Mouse (Mus musculus) CH12.LX (cell line): ENCODE measurements around the gene Afp. TPM values are rescaled to one million over a fixed set of nuclear protein-coding genes. Genes with fewer than 3 reads are reported as not detected.

Source experiments
- DNase-seq: peaks from one replicate; pipeline ENCODE4 v3.0.0-alpha.2; 2013; ENCODE audit errors: extremely low read depth
- H3K27ac ChIP-seq: 2 replicates; pipeline ENCODE4 v1.5.1; 2012; ENCODE audit warnings: low read depth, mild to moderate bottlenecking, control low read depth, moderate library complexity; ENCODE audit not compliant: insufficient read depth
- H3K27me3 ChIP-seq: replicated peaks from 2 replicates; pipeline ENCODE3; 2012; ENCODE audit warnings: inconsistent platforms
- H3K36me3 ChIP-seq, 2 experiments: replicated peaks in 1 of 2; 2 replicates each; pipeline versions ENCODE3 to v1.6.1; 2012; ENCODE audit warnings: inconsistent platforms in 1 of 2, low read length in 1 of 2, mild to moderate bottlenecking in 1 of 2, mixed read lengths in 1 of 2, moderate library complexity in 1 of 2; ENCODE audit not compliant: control insufficient read depth in 1 of 2, insufficient read depth in 1 of 2
- H3K4me1 ChIP-seq, 2 experiments: 2 replicates each; pipeline ENCODE4 v1.6.1; 2012; ENCODE audit warnings: inconsistent platforms in 1 of 2, moderate library complexity in 1 of 2; ENCODE audit not compliant: insufficient read depth in 2 of 2, control insufficient read depth in 1 of 2
- H3K4me2 ChIP-seq: 2 replicates; pipeline ENCODE4 v1.6.1; 2012; ENCODE audit warnings: low read depth, mild to moderate bottlenecking, control low read depth; ENCODE audit not compliant: poor library complexity, insufficient read depth, severe bottlenecking
- H3K4me3 ChIP-seq, 3 experiments: fragments of 150-350 bp in 1 of 3; sonication (generic) in 1 of 3; replicated peaks in 1 of 3; 2 replicates each; pipeline versions ENCODE3 to v1.5.1; 2011 to 2012; ENCODE audit warnings: low read depth in 2 of 3, low read length in 2 of 3, mild to moderate bottlenecking in 2 of 3, moderate library complexity in 2 of 3, control low read depth in 1 of 3, improper control_type of control experiment in 1 of 3, inconsistent platforms in 1 of 3, mixed read lengths in 1 of 3; ENCODE audit not compliant: poor library complexity in 1 of 3
- H3K79me2 ChIP-seq: replicated peaks from 2 replicates; pipeline ENCODE4 v1.6.1; 2012; ENCODE audit warnings: mild to moderate bottlenecking, moderate library complexity; ENCODE audit not compliant: control insufficient read depth, poor library complexity, insufficient read depth, severe bottlenecking; ENCODE audit errors: extremely low read depth
- H3K9ac ChIP-seq: 2 replicates; pipeline ENCODE4 v1.6.1; 2012; ENCODE audit warnings: low read depth, mild to moderate bottlenecking, control low read depth, moderate library complexity; ENCODE audit not compliant: insufficient read depth
- H3K9me3 ChIP-seq: replicated peaks from 2 replicates; pipeline ENCODE3; 2012; ENCODE audit warnings: low read length, inconsistent platforms, mixed read lengths
- BHLHE40 ChIP-seq: IDR thresholded peaks from 2 replicates; pipeline ENCODE4 v1.6.1; 2011; ENCODE audit warnings: mild to moderate bottlenecking, low read depth, low read length, improper control_type of control experiment
- CHD1 ChIP-seq: IDR thresholded peaks from 2 replicates; pipeline ENCODE4 v1.6.1; 2012; ENCODE audit warnings: low read depth, low read length, improper control_type of control experiment, inconsistent platforms
- CHD2 ChIP-seq: IDR thresholded peaks from 2 replicates; pipeline ENCODE4 v1.6.1; 2011; ENCODE audit warnings: low read length, improper control_type of control experiment
- E2F4 ChIP-seq: IDR thresholded peaks from 2 replicates; pipeline ENCODE4 v1.6.1; 2011; ENCODE audit warnings: low read depth, low read length, improper control_type of control experiment; ENCODE audit not compliant: insufficient replicate concordance
- ELF1 ChIP-seq: IDR thresholded peaks from 2 replicates; pipeline ENCODE4 v1.6.1; 2014; ENCODE audit warnings: low read depth, mild to moderate bottlenecking, inconsistent platforms, low read length, improper control_type of control experiment
- ETS1 ChIP-seq: conservative IDR thresholded peaks from 2 replicates; pipeline ENCODE4 v1.6.1; 2012; ENCODE audit warnings: low read depth, mild to moderate bottlenecking, inconsistent platforms, low read length, improper control_type of control experiment, moderate library complexity
- GABPA ChIP-seq: IDR thresholded peaks from 2 replicates; pipeline ENCODE4 v1.6.1; 2012; ENCODE audit warnings: low read depth, low read length, improper control_type of control experiment, inconsistent platforms; ENCODE audit not compliant: insufficient replicate concordance
- JUN ChIP-seq: IDR thresholded peaks from 2 replicates; pipeline ENCODE4 v1.6.1; 2011; ENCODE audit warnings: low read depth, mild to moderate bottlenecking, low read length, improper control_type of control experiment, moderate library complexity; ENCODE audit not compliant: insufficient read depth
- JUND ChIP-seq: conservative IDR thresholded peaks from 2 replicates; pipeline ENCODE4 v1.6.1; 2011; ENCODE audit warnings: low read depth, low read length, improper control_type of control experiment
- MAFK ChIP-seq: IDR thresholded peaks from 2 replicates; pipeline ENCODE4 v1.6.1; 2011; ENCODE audit warnings: low read length, improper control_type of control experiment; ENCODE audit not compliant: insufficient replicate concordance
- MEF2A ChIP-seq: IDR thresholded peaks from 2 replicates; pipeline ENCODE4 v1.6.1; 2014; ENCODE audit warnings: low read depth, mild to moderate bottlenecking, inconsistent platforms, low read length, improper control_type of control experiment, borderline replicate concordance
- MXI1 ChIP-seq: IDR thresholded peaks from 2 replicates; pipeline ENCODE4 v1.6.1; 2011; ENCODE audit warnings: mild to moderate bottlenecking, low read depth, low read length, improper control_type of control experiment
- MYC ChIP-seq: IDR thresholded peaks from 2 replicates; pipeline ENCODE4 v1.6.1; 2011; ENCODE audit warnings: low read depth, mild to moderate bottlenecking, improper control_type of control experiment, low read length
- NRF1 ChIP-seq: IDR thresholded peaks from 2 replicates; pipeline ENCODE4 v1.6.1; 2014; ENCODE audit warnings: low read depth, mild to moderate bottlenecking, inconsistent platforms, low read length, improper control_type of control experiment, moderate library complexity
- PAX5 ChIP-seq: IDR thresholded peaks from 2 replicates; pipeline ENCODE4 v1.6.1; 2012; ENCODE audit warnings: low read length, inconsistent platforms, mixed read lengths
- POLR2A ChIP-seq: IDR thresholded peaks from 2 replicates; pipeline ENCODE4 v1.6.1; 2011; ENCODE audit warnings: low read depth, mild to moderate bottlenecking, improper control_type of control experiment, low read length
- SMC3 ChIP-seq: IDR thresholded peaks from 2 replicates; pipeline ENCODE4 v1.6.1; 2011; ENCODE audit warnings: low read depth, low read length, improper control_type of control experiment
- TBP ChIP-seq: conservative IDR thresholded peaks from 2 replicates; pipeline ENCODE4 v1.6.1; 2011; ENCODE audit warnings: low read depth, low read length, improper control_type of control experiment
- TCF12 ChIP-seq: IDR thresholded peaks from 2 replicates; pipeline ENCODE4 v1.6.1; 2014; ENCODE audit warnings: low read depth, mild to moderate bottlenecking, inconsistent platforms, low read length, improper control_type of control experiment
- USF2 ChIP-seq: conservative IDR thresholded peaks from 2 replicates; pipeline ENCODE4 v1.6.1; 2011; ENCODE audit warnings: low read depth, low read length, improper control_type of control experiment
- ZMIZ1 ChIP-seq: IDR thresholded peaks from 2 replicates; pipeline ENCODE4 v1.6.1; 2012; ENCODE audit warnings: low read depth, mild to moderate bottlenecking, inconsistent platforms, low read length, improper control_type of control experiment
- dilution Hi-C: fragments of 300-500 bp; cut with MboI; formaldehyde crosslinking; loops from 2 replicates; pipeline ENCODE4 v1.14.3; 2020; ENCODE audit warnings: low sequenced_read_pairs; ENCODE audit not compliant: extremely low pct_unique_long_range_greater_than_20kb, extremely low pct_ligation_motif_present
- in situ Hi-C: fragments of 300-500 bp; cut with MboI; formaldehyde crosslinking; loops from 3 replicates; pipeline ENCODE4 v1.14.3; 2019; ENCODE audit warnings: low sequenced_read_pairs, low pct_ligation_motif_present, low pct_unique_long_range_greater_than_20kb, mixed read lengths
- polyA plus RNA-seq: library from polyadenylated mRNA; unstranded; fragments of >175 nt; gene quantifications from 2 replicates; pipeline ENCODE4 v1.2.1, GENCODE M21; 2012; ENCODE audit warnings: low read depth; ENCODE audit not compliant: insufficient read length
- total RNA-seq, 2 experiments: library from RNA; depleted of rRNA; stranded (reverse); fragments of 300-350 nt in 1 of 2; fragments of >200 nt in 1 of 2; gene quantifications; 2 replicates each; pipeline ENCODE4 v1.2.3; 2012 to 2014

Gene Afp
- total and polyA plus RNA-seq, 3 experiments, result 12.5 to 19.8 (median 15.9) TPM

- dilution Hi-C loops, result no loop called here
Observed at GRCm38 (mm10) chr5:90458727-90459126, 31.8 kb upstream of the Afp start.

GRCm38 (mm10) chr5:90460619-90461018, 29.9 kb upstream of the Afp start, which contains the start of gene Alb:
Gene Alb (plus strand): TSS chr5:90460897.
- H3K4me2 ChIP-seq, result no peak within 1 kb of the TSS
- H3K27me3 ChIP-seq, result no peaks in the 10 kb centered on the region

More at GRCm38 (mm10) chr5:90458727-90459126, 31.8 kb upstream of the Afp start:
- TF ChIP-seq SMC3 (no peak), TBP (no peak), JUN (no peak), NRF1 (no peak), CHD1 (no peak), ELF1 (no peak), ZMIZ1 (no peak), MYC (no peak), MAFK (no peak), MEF2A (no peak), CHD2 (no peak), ETS1 (no peak), E2F4 (no peak), PAX5 (no peak), GABPA (no peak), BHLHE40 (no peak), MXI1 (no peak), POLR2A (no peak), USF2 (no peak), TCF12 (no peak)
- in situ Hi-C loops, result no loop called here
- DNase-seq, result no peak
- H3K4me1 ChIP-seq, result no peaks in the 10 kb centered on the region
- no peaks in the 10 kb centered on the region for H3K9me3 ChIP-seq
- H3K4me2 ChIP-seq, result no peak overlapping the region
- no peaks in the 10 kb centered on the region for H3K27me3 ChIP-seq
- H3K79me2 ChIP-seq, result no peaks in the 10 kb centered on the region
- no peak overlapping the region for H3K27ac ChIP-seq
- H3K9ac ChIP-seq, result no peak overlapping the region
- H3K4me3 ChIP-seq, result no peak overlapping the region
- no peaks in the 10 kb centered on the region for H3K36me3 ChIP-seq

More at GRCm38 (mm10) chr5:90460619-90461018, 29.9 kb upstream of the Afp start, which contains the start of gene Alb:
- no peaks in the 10 kb centered on the region for H3K79me2 ChIP-seq
- H3K9ac ChIP-seq, result no peak within 1 kb of the TSS
- H3K4me1 ChIP-seq, result 0 out of 4 replicates have a peak, but pooled peaks cover 0 to 2% of the 10 kb centered on the region in 2 experiments
- no peak within 1 kb of the TSS for H3K4me3 ChIP-seq
- in situ Hi-C loops, result no loop called here
- H3K9me3 ChIP-seq, result no peaks in the 10 kb centered on the region
- no peaks in the 10 kb centered on the region for H3K36me3 ChIP-seq
- no peak within 1 kb of the TSS for H3K27ac ChIP-seq
- no peak for DNase-seq
- no peak for TF ChIP-seq POLR2A
- no peak for TF ChIP-seq JUND
- TF ChIP-seq, all 38 proteins: peak for 0
- dilution Hi-C loops, result no loop called here
